Mouse (Mus musculus) megakaryocyte-erythroid progenitor cell, adult 5-6 weeks (primary cell): ENCODE results near the gene Ncapd3. TPM values are rescaled to one million over a fixed set of nuclear protein-coding genes. Genes with fewer than 3 reads are reported as not detected.

Experiments used
- ATAC-seq: replicated peaks from 2 replicates; pipeline ENCODE4 v1.8.0; 2016; ENCODE audit warnings: mild to moderate bottlenecking, inconsistent platforms; ENCODE audit not compliant: severe bottlenecking, poor library complexity, low FRiP score, low TSS enrichment
- total RNA-seq, 2 experiments: library from RNA; stranded (forward) in 1 of 2; stranded (reverse) in 1 of 2; fragments of 200-1000, 215-1000 nt in 1 of 2; fragments of >200 nt in 1 of 2; fragmentation: Nextera tagmentation in 1 of 2; gene quantifications; 2 replicates each; pipeline ENCODE4 v1.2.3; 2014 to 2017

Ncapd3 gene
- total RNA-seq, 2 experiments from 2014 or later = 52.1 to 69.3 TPM

GRCm38 (mm10) chr9:27109533-27110514, 79.8 kb downstream of the Ncapd3 start:
- peak; percentile 86 for ATAC-seq

GRCm38 (mm10) chr9:27110681-27111080, 80.7 kb downstream of the Ncapd3 start:
- no peak for ATAC-seq

GRCm38 (mm10) chr9:27111756-27112155, 81.8 kb downstream of the Ncapd3 start:
- no peak for ATAC-seq

- ATAC-seq = no peak
Observed at GRCm38 (mm10) chr9:27121254-27121653, 91.3 kb downstream of the Ncapd3 start.

GRCm38 (mm10) chr9:27122076-27122475, 92.1 kb downstream of the Ncapd3 start:
- ATAC-seq = no peak

GRCm38 (mm10) chr9:27122963-27123362, 93.0 kb downstream of the Ncapd3 start:
- ATAC-seq = no peak

GRCm38 (mm10) chr9:27123947-27124346, 94.0 kb downstream of the Ncapd3 start:
- ATAC-seq = no peak

- ATAC-seq = no peak
Observed at GRCm38 (mm10) chr9:27125450-27125849, 95.5 kb downstream of the Ncapd3 start.

GRCm38 (mm10) chr9:27126543-27126942, 96.6 kb downstream of the Ncapd3 start:
- no peak for ATAC-seq

- no peak for ATAC-seq
Observed at GRCm38 (mm10) chr9:27128629-27129028, 98.7 kb downstream of the Ncapd3 start.

- ATAC-seq = peak; percentile 67; the same call in 1 of the 2 replicates
Observed at GRCm38 (mm10) chr9:27134410-27134809, 104.4 kb downstream of the Ncapd3 start.

GRCm38 (mm10) chr9:27135372-27135771, 105.4 kb downstream of the Ncapd3 start:
- ATAC-seq = no peak

GRCm38 (mm10) chr9:27136651-27137050, 106.7 kb downstream of the Ncapd3 start:
- ATAC-seq = no peak

- no peak for ATAC-seq
Observed at GRCm38 (mm10) chr9:27140432-27141065, 110.6 kb downstream of the Ncapd3 start.

- ATAC-seq = no peak
Observed at GRCm38 (mm10) chr9:27144271-27144840, 114.4 kb downstream of the Ncapd3 start.

Other genes starting within 250 kb of the Ncapd3 start
- gene Glb1l2, start 223.7 kb upstream of the Ncapd3 start, total RNA-seq (2014; fragmentation: Nextera tagmentation) = not detected in 2 replicates
- not detected in 2 replicates for gene Glb1l2, start 223.7 kb upstream of the Ncapd3 start, total RNA-seq (2017)
- gene Glb1l3, start 169.3 kb upstream of the Ncapd3 start, total RNA-seq (2014; fragmentation: Nextera tagmentation) = not detected in 2 replicates
- not detected in 2 replicates for gene Glb1l3, start 169.3 kb upstream of the Ncapd3 start, total RNA-seq (2017)
- not detected in 2 replicates for gene Gm1110, start 107.1 kb upstream of the Ncapd3 start, total RNA-seq (2014; fragmentation: Nextera tagmentation)
- gene Gm1110, start 107.1 kb upstream of the Ncapd3 start, total RNA-seq (2017) = not detected in 2 replicates
- 7.9 and 10.0 TPM in 2 replicates for gene Acad8, start 30.6 kb upstream of the Ncapd3 start, total RNA-seq (2014; fragmentation: Nextera tagmentation)
- 9.1 and 10.9 TPM in 2 replicates for gene Acad8, start 30.6 kb upstream of the Ncapd3 start, total RNA-seq (2017)
- 90.3 and 94.1 TPM in 2 replicates for gene Thyn1, start 30.5 kb upstream of the Ncapd3 start, total RNA-seq (2014; fragmentation: Nextera tagmentation)
- gene Thyn1, start 30.5 kb upstream of the Ncapd3 start, total RNA-seq (2017) = 79.3 and 95.5 TPM in 2 replicates
- gene Vps26b, start 110 bp upstream of the Ncapd3 start, total RNA-seq (2014; fragmentation: Nextera tagmentation) = 24.5 and 29.6 TPM in 2 replicates
- gene Vps26b, start 110 bp upstream of the Ncapd3 start, total RNA-seq (2017) = 33.4 and 34.7 TPM in 2 replicates
- gene Jam3, start 125.2 kb downstream of the Ncapd3 start, total RNA-seq (2014; fragmentation: Nextera tagmentation) = not detected in 2 replicates
- gene Jam3, start 125.2 kb downstream of the Ncapd3 start, total RNA-seq (2017) = not detected in 2 replicates